Mouse (Mus musculus) lung, postnatal 36 days (tissue): Measurements from ENCODE around the gene Dbndd2.

Source experiments
- DNase-seq: peaks from one replicate; pipeline ENCODE4 v3.0.0; 2022; ENCODE audit warnings: mixed read lengths

Dbndd2 gene

DNA sequence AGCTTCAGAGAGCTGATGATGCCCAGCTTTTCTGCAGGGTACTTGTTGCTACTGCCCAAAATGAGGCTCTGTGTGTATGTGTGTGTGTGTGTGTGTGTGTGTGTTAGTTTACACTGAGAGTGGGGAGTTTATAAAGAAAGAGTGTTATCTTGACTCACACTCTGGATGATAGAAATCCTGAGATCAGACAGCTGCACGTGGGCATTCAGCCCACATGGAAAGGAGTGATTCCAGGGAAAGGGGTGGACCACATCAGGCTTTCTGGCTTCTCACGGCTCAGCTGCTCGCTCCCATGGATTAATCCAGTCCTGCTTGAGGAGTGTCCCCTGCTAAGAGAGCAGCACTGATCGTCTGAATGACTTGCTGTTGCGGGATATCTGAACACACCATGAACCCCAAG lies 56.2 kb downstream of the Dbndd2 start:
- DNase-seq: no peak

DNA sequence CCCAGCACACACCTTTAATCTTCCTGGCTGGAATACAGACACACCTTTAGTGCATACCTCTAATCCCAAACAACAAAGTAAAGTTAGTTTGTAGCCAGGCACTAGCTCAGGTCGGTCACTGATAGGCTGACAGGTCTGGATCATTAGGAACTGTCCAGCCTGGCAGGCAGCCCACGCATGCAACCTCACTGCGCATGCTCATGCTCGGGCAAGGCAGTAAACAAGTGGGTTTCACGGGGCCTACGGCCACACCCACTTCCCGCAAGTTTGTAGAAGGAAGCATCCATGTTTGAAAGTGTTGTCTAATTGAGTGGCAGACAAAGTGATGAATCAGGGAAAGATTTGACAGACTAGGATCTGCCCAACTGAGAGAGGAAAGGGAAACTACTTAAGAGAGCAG lies 56.7 kb downstream of the Dbndd2 start:
- no peak for DNase-seq
